Mouse (Mus musculus): Measurements from ENCODE around the gene Exph5. TPM values are rescaled to one million over a fixed set of nuclear protein-coding genes. Genes with fewer than 3 reads are reported as not detected.

Gene Exph5
- polyA plus RNA-seq, 1 experiment from 2014 or later, result 0.76 TPM

DNA sequence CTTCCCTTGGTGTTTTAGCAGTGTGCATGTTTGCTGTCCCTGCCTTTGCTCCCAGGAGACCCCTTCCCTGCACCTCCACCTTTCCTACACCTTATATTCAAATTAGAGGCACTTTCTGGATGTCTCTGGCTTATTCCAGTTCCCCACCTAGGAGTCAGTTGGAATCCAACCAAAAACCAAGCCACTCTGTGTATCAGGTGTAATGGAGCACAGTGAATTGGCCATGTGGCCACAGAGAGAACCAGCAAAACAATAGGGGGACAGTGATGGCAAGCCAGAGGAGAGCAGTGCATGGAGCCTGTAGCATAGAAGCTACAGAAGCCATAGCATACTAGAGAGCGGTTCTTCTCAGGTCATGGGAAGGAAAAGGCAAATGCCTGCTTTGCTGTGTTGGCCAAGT is 11.5 kb downstream of the Exph5 start:
- ChIA-PET CTCF (interaction anchor here (1.0 kb wide), 1 partner anchor 8 kb away, joined by 4 read pairs; no protein-coding TSS in a partner anchor), POLR2A (no interaction called here)
- TF ChIP-seq CTCF (IDR thresholded peaks at IDR 0.05), result no peak
- in situ Hi-C loops (cut with MboI; ENCODE audit: low pct_unique_long_range_greater_than_20kb), result no loop called here
- ATAC-seq, result no peak
- DNase-seq (ENCODE audit: low read depth, low spot score), result no peak
- H3K27me3 ChIP-seq, result no peaks in the 10 kb centered on the region

DNA sequence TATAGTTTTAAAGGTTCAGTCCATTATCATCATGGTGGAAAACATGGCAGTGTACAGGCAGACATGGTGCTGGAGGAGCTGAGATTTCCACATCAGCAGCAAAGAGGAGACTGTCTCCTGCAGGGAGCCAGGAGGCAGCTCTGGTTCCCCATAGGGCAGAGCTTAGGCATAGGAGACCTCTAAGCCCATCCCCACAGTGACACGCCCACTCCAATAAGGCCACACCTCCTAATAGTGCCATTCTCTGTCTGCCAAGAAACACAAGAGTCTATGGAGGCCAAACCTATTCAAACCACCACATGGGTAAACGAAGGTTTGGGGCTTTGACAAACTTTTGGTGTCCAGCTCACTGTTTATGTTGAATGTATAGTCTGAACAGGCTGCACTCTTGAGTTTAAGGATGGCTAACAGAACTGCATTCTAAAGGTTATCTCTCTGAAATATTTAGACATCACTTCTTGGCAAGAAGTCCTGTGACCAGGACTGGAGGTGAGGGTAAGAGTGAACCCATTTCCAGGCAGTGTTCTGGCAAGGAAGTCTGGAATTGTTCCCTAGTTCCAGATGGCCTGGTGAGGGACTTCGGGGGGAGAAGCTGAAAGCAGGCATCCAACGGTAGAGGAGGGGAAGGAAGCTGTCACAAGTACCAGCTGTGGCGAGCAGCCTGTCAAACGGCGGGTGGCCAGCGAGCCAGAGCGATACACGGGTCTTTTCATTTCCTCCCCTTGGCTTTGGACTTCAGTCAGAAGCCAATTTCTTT is 19.6 kb downstream of the Exph5 start:
- ChIA-PET CTCF (interaction anchor here (1.1 to 1.8 kb wide), 3 partner anchors 9 to 19 kb away, joined by 3 to 4 read pairs (median 4); partner anchors contain the start of gene Exph5), POLR2A (no interaction called here)
- no peak for TF ChIP-seq CTCF (IDR thresholded peaks at IDR 0.05)

DNA sequence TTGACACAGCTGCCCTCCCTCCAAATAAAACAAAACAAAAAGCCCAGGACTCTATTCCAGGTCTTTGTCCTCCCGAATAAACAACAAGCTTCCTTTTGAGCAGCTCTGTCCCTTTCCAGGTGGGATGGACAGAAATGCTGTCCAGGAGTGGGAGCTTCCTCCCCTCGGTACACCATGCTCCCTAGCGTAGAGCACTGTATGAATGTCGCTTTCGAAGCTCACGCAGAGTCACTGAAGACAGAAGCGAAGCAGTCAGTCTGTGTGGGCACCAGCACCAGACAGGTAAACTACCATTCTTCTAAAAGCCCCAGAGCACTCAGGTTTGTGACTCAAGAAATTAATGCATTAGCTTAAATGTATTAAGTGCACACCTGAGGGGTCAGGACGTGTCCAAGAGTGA is 20.2 kb downstream of the Exph5 start:
- CTCF ChIA-PET, result interaction anchor here (1.1 to 1.8 kb wide), 3 partner anchors 9 to 20 kb away, joined by 3 to 4 read pairs (median 4); partner anchors contain the start of gene Exph5
- in situ Hi-C loops (cut with MboI; ENCODE audit: low pct_unique_long_range_greater_than_20kb), result no loop called here
- POLR2A ChIA-PET, result no interaction called here
- no peak for ATAC-seq
- H3K27me3 ChIP-seq, result no peaks in the 10 kb centered on the region
- no peak for DNase-seq (ENCODE audit: low read depth, low spot score)
- TF ChIP-seq CTCF (IDR thresholded peaks at IDR 0.05), result no peak

More for the DNA sequence above, 19.6 kb downstream of the Exph5 start:
- no peak for DNase-seq (ENCODE audit: low read depth, low spot score)
- no peak for ATAC-seq
- no peaks in the 10 kb centered on the region for H3K27me3 ChIP-seq
- in situ Hi-C loops (cut with MboI; ENCODE audit: low pct_unique_long_range_greater_than_20kb), result no loop called here

DNA sequence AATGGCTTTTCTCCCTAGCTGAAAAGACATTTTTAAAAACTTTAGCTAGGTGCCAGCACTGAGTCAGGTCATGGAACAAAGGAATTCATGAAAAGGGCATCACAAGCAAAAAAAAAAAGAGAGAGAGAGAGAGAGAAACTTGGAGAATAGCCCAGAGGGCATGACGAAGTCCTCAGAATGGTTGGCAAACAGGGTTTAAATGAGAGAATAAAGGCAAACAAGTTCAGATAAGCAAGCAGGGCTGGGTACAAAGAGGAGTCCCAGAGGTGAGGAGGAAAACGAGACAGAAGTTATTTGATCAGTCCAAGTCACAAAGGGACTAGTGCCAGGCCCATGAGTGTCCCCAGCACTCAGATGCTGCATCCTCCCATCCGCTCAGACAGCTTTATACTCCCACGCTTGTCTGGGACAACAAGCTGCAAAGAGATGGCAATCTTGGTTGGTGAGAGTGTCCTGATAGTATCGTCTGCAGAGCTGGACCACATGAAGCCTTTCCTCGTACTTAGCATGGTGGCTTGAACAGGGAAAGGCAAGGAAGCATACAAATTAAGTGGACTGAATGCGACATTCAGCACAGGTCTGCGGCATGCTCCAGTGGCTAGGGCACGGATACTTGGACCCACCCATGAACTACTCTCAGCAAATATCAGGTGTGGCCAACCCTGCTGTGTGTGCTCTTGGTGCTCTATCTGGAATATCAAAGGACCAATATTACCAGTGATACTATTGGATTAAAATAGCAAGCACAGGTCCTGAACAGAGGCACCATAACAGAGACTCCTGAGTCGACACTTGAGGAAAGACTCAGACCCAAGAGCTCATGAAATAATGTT is 22.2 kb downstream of the Exph5 start:
- ChIA-PET POLR2A (no interaction called here), CTCF (interaction anchor here (1.1 kb wide), 1 partner anchor 13 kb away, joined by 3 read pairs; no protein-coding TSS in a partner anchor)
- no peak for ATAC-seq
- in situ Hi-C loops (cut with MboI; ENCODE audit: low pct_unique_long_range_greater_than_20kb), result no loop called here
- no peaks in the 10 kb centered on the region for H3K27me3 ChIP-seq
- DNase-seq (ENCODE audit: low read depth, low spot score), result no peak
- TF ChIP-seq CTCF (IDR thresholded peaks at IDR 0.05), result peak; percentile 39

DNA sequence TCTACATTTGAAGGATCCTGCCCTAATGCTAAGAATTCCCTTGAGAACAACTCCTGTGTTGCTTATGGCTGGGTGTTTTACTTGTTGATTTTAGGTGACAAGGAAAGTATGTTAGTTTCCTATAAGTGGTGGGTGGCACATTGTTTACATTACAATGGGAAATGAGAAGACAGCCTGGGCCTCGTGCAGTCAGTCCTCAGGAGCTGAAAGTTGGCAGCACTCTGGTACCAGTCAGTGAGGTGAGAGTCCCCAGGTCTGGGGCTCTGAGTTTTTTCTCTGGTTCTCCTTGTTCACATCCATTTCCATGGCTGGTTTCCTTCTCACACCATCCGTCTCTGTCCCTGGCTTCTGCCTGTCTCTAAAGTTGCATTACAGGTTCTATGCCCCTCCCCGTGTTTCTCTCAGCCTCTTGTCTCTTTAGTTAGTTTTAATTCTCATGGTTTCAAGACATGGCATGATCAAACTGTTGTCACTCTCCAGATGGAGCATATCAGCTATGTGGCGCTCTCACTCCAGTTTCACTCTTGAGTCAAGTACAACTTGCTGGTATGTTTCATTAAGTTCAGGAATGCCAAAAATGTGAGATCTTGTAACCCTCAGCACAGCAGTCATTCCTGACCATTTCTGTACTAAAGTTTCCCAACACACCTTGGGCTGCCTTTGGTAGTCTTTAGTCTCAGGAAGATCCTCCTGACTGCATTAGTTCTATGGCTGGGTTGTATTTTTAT is 24.1 kb downstream of the Exph5 start:
- in situ Hi-C loops (cut with MboI; ENCODE audit: low pct_unique_long_range_greater_than_20kb), result loop anchor here (5.0 kb wide), 1 partner anchor 73 kb away; no protein-coding TSS in a partner anchor
- peak; percentile 51 for DNase-seq (ENCODE audit: low read depth, low spot score)
- no peaks in the 10 kb centered on the region for H3K27me3 ChIP-seq
- ChIA-PET POLR2A (no interaction called here), CTCF (interaction anchor here (1.4 kb wide), 1 partner anchor 9 kb away, joined by 4 read pairs; no protein-coding TSS in a partner anchor)
- TF ChIP-seq CTCF (IDR thresholded peaks at IDR 0.05), result peak; percentile 56
- ATAC-seq, result peak; percentile 92

DNA sequence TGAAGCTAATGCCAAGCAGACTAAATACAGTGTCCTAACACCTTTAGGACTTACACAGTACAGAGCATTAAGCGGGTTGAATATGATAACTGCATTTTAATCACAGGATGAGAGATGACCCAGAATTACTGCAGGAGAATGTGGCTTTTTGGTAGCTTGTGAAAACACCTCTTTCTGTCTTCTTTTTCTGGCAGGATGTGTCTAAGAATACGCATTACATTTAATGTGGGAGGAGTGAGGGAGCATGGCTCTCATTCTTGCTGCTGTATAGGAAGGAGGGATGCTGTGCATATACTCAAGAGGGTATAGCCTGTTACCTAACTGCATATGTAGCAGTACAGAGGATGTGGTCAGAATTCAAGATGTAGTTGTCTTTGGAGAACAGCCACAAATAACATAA is 26.7 kb downstream of the Exph5 start:
- CTCF ChIA-PET, result interaction anchor here (1.4 kb wide), 1 partner anchor 56 kb away, joined by 3 read pairs; the partner anchor contains the start of gene Kdelc2
- no peaks in the 10 kb centered on the region for H3K27me3 ChIP-seq
- ATAC-seq (no peak), DNase-seq (ENCODE audit: low read depth, low spot score) (no peak)
- in situ Hi-C loops (cut with MboI; ENCODE audit: low pct_unique_long_range_greater_than_20kb), result loop anchor here (5.0 kb wide), 1 partner anchor 76 kb away; no protein-coding TSS in a partner anchor
- TF ChIP-seq CTCF (IDR thresholded peaks at IDR 0.05), result no peak
- POLR2A ChIA-PET, result no interaction called here

DNA sequence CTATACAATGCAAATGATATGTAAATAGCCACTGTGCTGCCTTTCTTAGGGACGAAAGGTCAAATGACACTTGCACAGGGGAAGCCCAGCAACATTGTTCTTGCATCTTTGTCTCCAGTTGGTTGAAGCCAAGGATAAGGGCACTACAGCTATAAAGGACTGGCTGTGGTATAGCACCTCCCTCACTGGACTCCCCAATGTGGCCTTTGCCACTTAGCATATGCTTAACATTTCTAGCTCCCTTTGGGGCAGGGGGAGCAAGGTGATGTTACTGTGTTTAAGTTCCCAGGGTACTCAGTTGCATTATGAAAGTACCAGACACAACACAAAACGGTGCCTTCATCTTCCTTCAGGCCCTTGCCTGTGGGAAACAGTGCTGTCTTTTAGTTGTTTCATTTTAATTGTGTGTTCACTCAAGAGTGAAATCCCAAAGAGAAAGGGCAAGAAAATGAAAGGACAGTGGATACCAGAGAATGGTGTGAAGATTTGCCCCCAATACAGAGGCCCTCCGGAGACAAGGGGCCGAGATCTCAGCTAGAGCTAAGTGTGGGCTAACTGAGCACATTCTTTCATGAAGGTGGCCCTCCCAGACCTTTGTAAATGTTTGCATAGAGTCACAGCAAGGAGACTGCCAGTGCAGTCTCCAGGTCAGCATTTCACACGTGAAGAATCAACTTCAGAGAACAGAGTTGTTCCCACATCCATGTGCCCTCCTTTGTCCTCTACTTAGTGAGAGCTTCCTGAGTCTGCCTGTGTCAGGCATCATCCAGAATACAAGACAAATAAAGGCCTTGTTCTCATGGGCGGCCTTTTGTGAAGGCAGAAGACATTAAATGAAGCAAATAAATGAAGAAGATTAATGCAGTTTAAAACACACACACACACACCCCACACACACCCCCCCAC is 28.1 kb downstream of the Exph5 start:
- ATAC-seq, result no peak
- no peaks in the 10 kb centered on the region for H3K27me3 ChIP-seq
- POLR2A ChIA-PET, result interaction anchor here (0.9 kb wide), 1 partner anchor 13 kb away, joined by 4 read pairs; no protein-coding TSS in a partner anchor
- in situ Hi-C loops (cut with MboI; ENCODE audit: low pct_unique_long_range_greater_than_20kb), result loop anchor here (5.0 kb wide), 1 partner anchor 77 kb away; no protein-coding TSS in a partner anchor
- DNase-seq (ENCODE audit: low read depth, low spot score), result no peak
- TF ChIP-seq CTCF (IDR thresholded peaks at IDR 0.05), result no peak
- CTCF ChIA-PET, result interaction anchor here (1.7 kb wide), 1 partner anchor 15 kb away, joined by 3 read pairs; no protein-coding TSS in a partner anchor

DNA sequence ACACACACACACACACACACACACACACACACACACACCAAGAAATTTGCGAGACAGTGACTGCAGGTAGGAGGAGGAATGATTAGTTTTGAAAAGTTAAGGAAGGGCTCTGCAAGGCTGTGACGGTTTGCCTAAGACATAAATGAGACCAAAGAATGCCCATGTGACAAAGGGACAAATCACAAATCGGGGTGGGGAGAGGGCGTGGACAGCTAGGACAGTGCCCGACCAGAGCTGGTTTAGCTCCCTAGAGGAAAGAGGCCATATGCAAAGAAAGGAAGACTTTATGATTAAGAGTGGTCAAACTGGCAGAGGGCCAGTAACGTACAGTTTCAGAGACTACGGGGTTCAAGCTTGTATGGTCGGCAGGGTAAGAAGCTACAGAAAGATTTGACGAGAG is 28.8 kb downstream of the Exph5 start:
- CTCF ChIA-PET, result interaction anchor here (1.4 to 1.7 kb wide), 2 partner anchors 9 to 15 kb away, joined by 3 to 4 read pairs; no protein-coding TSS in a partner anchor
- POLR2A ChIA-PET, result interaction anchor here (0.9 kb wide), 1 partner anchor 12 kb away, joined by 4 read pairs; no protein-coding TSS in a partner anchor
- in situ Hi-C loops (cut with MboI; ENCODE audit: low pct_unique_long_range_greater_than_20kb), result no loop called here
- DNase-seq (ENCODE audit: low read depth, low spot score) (no peak), ATAC-seq (no peak)
- TF ChIP-seq CTCF (IDR thresholded peaks at IDR 0.05), result no peak
- H3K27me3 ChIP-seq, result no peaks in the 10 kb centered on the region

DNA sequence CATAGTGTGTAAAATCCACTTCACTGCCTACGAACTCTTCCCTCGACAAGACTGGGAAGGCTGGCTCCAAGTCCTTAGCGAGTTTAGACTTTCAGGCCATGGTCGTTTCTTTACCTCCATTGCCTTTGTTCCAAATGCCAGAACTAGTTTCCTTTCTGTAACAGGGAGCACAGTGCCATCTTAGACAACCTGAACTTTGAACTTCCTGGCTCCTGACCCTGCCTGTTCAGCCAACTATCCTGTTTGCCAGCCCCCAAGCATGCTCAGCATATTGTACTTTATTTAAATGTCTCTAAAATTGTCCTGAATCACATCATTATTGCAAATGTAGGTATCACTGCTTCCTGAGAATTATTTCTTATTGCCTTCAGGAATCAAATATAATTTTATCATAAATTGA is 32.0 kb downstream of the Exph5 start:
- DNase-seq (ENCODE audit: low read depth, low spot score) (no peak), ATAC-seq (no peak)
- no peak for TF ChIP-seq CTCF (IDR thresholded peaks at IDR 0.05)
- in situ Hi-C loops (cut with MboI; ENCODE audit: low pct_unique_long_range_greater_than_20kb), result no loop called here
- ChIA-PET POLR2A (no interaction called here), CTCF (no interaction called here)
- no peaks in the 10 kb centered on the region for H3K27me3 ChIP-seq

All from Patski (cell line).